Mouse (Mus musculus) urinary bladder, adult 18-20 months (tissue): ENCODE data around the gene Fbxo11.
"Not testable (repeated sequence)": the region's sequence is repeated elsewhere in the genome, so short reads cannot be mapped to it uniquely, and the experiment has no call there.

Source experiments
- DNase-seq, 2 experiments: peaks; one replicate each; pipeline ENCODE4 v3.0.0; 2022; ENCODE audit warnings: low spot score in 2 of 2, mixed read lengths in 2 of 2

Fbxo11 gene

GRCm38 (mm10) chr17:87963081-87964075 lies 101.7 kb downstream of the Fbxo11 start:
- no peak for DNase-seq

- not testable (repeated sequence) for DNase-seq
Measured at GRCm38 (mm10) chr17:87959931-87960330, 105.2 kb downstream of the Fbxo11 start.

GRCm38 (mm10) chr17:87959406-87959805 lies 105.7 kb downstream of the Fbxo11 start:
- DNase-seq, result not testable (repeated sequence)

GRCm38 (mm10) chr17:87958283-87958682 lies 106.8 kb downstream of the Fbxo11 start:
- no peak for DNase-seq

GRCm38 (mm10) chr17:87957096-87957840 lies 107.8 kb downstream of the Fbxo11 start:
- no peak for DNase-seq

- DNase-seq, result not testable (repeated sequence)
Measured at GRCm38 (mm10) chr17:87954618-87955124, 110.4 kb downstream of the Fbxo11 start.

GRCm38 (mm10) chr17:87948965-87949584 lies 116.0 kb downstream of the Fbxo11 start:
- peak; percentile 33 to 71 for DNase-seq
